Mouse (Mus musculus): Measurements from ENCODE around the gene Pwwp2a. TPM values are rescaled to one million over a fixed set of nuclear protein-coding genes. Genes with fewer than 3 reads are reported as not detected.

Pwwp2a gene
- total RNA-seq, 1 experiment from 2014 or later = 49.5 TPM

DNA sequence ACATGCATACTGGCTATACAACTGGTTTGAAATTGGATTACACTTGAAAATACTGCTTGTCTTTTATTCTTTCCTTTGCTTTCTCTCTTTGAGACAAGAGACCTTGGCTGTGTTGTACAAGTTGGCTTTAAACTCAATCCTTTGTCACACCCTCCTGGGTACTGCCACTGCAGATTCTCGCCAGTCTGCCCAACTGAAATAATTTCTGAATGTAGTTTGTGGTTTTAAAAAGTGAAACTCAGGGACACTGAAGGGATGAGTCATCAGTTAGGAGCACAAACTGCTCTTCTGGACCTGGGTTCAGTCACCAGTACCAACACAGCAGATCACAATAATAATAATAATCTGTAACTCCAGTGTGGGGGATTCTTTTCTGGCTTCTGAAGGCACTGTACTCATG lies 21.8 kb downstream of the Pwwp2a start:
- peak; percentile 43 to 62 for ATAC-seq (replicated peaks in 1 of 2; ENCODE audit: insufficient read depth in 1 of 2, low FRiP score in 2 of 2, low TSS enrichment in 1 of 2, low read depth in 1 of 2, poor library complexity in 2 of 2, severe bottlenecking in 2 of 2)

DNA sequence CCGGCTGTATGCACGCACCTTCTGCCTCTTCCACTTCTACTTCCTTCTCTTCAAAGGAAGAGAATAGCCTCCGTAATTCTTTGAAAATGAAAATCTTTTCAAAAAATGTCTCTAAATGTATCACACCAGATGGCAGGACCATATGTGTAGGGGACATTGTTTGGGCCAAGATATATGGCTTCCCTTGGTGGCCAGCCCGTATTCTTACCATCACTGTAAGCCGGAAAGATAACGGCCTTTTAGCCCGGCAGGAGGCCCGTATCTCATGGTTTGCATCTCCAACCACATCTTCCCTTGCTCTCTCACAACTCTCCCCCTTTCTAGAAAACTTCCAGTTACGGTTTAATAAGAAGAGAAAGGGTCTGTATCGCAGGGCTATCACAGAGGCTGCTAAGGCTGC lies 24.0 kb downstream of the Pwwp2a start:
- ATAC-seq (replicated peaks in 1 of 2; ENCODE audit: insufficient read depth in 1 of 2, low FRiP score in 2 of 2, low TSS enrichment in 1 of 2, low read depth in 1 of 2, poor library complexity in 2 of 2, severe bottlenecking in 2 of 2) = no peak

DNA sequence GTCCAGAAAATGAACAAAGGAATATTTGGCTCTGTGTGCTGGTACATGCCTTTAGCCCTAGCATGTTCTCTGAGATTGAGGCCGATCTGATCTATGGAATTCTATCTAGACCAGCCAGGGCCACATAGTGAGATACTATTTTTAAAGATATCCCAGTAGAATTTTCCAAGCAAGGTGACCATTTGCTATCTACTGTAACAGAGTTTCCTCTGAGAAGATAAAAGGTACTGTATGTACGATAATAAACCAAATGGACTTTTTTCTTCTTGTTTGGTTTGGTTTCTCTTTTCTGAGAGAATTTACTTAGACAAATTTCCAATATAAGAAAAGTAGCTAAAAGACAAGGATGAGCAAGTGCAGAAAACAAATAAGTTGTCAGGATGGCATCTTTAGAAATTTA lies 26.6 kb downstream of the Pwwp2a start:
- no peak for ATAC-seq (replicated peaks in 1 of 2; ENCODE audit: insufficient read depth in 1 of 2, low FRiP score in 2 of 2, low TSS enrichment in 1 of 2, low read depth in 1 of 2, poor library complexity in 2 of 2, severe bottlenecking in 2 of 2)

DNA sequence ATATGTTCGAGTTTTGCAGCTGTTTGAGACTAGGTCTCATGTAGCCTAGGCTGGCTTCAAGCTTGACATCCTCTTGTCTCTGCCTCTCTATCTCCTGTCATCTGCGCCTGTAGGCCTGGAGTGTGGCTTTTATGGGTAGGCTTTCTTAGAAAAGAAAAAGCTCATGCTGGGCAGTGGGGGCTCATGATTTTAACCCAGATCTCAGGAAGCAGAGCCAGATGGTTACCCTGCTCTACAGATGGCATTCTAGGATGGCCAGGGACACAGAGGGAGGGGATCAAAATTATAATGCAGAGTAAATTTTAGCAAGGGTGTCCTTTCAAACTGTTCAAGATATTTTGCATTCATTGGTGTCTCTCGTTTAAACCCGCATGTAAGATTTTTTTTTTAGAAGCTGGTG lies 30.4 kb downstream of the Pwwp2a start:
- ATAC-seq (replicated peaks in 1 of 2; ENCODE audit: insufficient read depth in 1 of 2, low FRiP score in 2 of 2, low TSS enrichment in 1 of 2, low read depth in 1 of 2, poor library complexity in 2 of 2, severe bottlenecking in 2 of 2) = no peak

DNA sequence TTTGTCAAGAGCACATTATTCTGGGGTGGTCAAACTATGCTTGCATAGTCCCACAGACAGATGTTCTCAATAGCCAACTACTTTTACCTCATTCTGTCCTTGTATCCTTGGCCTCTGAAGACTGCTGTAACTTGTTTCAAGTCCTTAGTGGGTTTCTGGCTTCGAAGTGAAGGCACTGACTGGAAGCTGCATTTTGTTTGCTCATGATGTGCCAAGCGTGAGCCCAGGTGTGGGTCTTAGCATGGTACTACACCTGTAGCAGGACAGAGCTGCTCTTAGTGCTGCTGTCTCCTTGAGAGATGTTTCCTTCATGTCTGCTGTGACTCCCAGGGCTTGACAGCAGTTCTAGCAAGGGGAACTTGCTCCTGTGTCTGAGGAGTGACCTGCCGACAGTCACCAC lies 41.6 kb downstream of the Pwwp2a start:
- ATAC-seq (replicated peaks in 1 of 2; ENCODE audit: insufficient read depth in 1 of 2, low FRiP score in 2 of 2, low TSS enrichment in 1 of 2, low read depth in 1 of 2, poor library complexity in 2 of 2, severe bottlenecking in 2 of 2) = no peak

DNA sequence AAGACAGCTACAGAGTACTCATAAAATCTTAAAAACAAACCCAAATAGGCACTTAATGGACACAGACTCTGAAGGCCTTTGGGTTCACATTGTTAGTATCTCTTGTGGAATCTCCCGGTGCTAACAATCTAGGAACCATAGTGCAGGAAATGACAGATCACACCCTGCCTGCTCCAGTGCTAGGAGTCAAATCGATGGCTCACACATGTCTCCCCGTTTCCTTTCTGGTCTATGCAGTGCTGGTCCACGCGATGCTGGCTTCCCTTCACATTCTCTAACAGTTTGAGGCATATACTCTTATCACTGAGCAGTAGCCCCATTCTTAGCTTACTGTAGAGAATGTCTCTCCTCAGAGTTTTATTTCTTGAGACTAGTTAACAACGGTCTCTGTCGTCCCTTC lies 46.0 kb downstream of the Pwwp2a start:
- ATAC-seq (replicated peaks in 1 of 2; ENCODE audit: insufficient read depth in 1 of 2, low FRiP score in 2 of 2, low TSS enrichment in 1 of 2, low read depth in 1 of 2, poor library complexity in 2 of 2, severe bottlenecking in 2 of 2) = peak; percentile 68 to 69

DNA sequence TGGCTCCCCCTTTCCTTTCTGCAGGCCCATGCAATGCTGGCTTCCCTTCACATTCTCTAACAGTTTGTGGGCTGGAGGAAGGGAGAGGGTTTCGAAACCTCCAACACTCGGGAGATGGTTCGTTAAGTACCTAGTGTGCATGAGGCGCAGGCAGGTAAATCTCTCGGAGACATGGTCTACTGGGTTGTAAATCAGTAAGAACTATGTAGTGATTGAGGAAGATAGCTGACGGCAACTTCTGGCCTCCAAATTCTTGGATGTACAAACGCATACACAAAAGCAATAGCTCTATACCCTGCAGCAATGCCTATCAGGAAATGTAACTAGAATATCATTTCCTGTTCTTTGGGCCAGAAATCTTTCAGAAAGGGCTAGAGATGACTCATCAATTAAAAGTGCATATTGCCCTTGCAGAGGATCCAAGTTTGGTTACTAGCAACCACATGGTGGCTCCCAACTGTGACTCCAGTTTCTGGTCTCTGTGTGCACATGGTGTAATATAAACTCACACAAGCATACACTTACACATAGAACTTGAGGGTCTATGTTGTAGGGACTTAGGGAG lies 47.0 kb downstream of the Pwwp2a start:
- ATAC-seq (replicated peaks in 1 of 2; ENCODE audit: insufficient read depth in 1 of 2, low FRiP score in 2 of 2, low TSS enrichment in 1 of 2, low read depth in 1 of 2, poor library complexity in 2 of 2, severe bottlenecking in 2 of 2) = peak; percentile 55 to 63

DNA sequence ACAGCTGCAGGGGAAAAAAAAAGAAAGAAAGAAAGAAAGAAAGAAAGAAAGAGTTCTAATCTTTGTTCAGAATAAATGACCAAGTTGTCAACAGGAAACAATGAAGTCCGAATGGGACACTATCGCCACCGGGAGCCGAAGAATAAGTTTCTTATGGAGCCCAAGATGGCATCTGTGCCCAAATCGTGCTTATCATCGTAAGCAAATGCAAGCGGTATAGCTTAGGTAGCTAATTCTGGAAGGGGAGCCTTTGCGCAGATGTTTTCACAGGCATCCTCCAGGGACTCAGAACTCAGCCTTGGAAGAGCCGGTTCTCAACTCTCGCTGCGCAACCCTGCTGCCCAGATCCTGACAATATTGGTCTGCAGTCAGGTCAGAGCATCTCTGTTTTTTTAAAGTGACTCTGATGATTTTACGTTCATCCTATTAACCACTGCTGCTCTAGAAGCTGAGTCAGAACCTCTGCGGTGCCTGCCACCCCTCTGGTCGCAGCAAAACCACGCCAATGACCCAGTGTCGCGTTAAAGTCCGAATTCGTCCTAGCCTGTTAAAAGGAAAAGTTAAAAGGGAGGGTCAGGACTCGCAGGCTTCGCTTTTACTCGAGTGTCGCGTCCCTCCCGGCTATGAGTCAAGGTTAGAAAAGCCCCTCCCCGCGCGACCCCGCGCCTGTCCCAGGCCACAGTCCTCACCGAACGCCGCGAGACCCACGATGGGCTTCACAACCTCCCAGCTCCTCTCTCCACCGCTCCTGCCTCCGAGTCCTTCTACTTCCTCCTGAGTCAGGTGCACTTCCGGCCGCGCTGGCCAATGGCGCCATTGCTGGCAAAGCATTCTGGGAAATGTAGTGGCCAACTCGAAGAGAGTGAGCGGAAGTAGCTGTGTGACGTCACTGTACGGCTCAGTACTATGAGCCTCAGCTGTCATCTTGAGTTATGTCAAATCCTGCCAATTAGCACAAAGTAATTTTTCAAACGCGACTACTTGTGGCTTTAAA lies 65.7 kb downstream of the Pwwp2a start, which contains the start of gene Ttc1:
Gene Ttc1, minus strand, starts transcription at position 776 of the 994 bp plus-strand sequence.
- peak; percentile 98 to 100 for ATAC-seq (replicated peaks in 1 of 2; ENCODE audit: insufficient read depth in 1 of 2, low FRiP score in 2 of 2, low TSS enrichment in 1 of 2, low read depth in 1 of 2, poor library complexity in 2 of 2, severe bottlenecking in 2 of 2)

DNA sequence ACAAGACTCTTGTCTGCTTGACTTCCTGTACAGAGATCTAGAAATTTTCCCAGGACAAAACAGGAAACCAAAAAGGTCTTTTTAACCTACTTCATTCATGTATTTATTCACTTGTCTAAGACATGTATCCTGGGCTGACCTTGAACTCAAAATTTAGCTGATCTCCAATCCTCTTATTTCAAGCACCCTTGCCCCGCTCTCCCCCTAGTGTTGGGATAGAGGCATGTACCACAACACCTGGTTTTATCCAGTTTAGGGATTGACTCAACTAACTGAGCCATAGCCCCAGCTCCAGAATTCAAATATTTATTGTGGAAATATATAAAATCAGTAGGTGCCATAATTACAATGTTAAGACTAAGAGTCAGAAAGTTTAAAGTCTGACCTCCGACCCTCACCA lies 69.7 kb downstream of the Pwwp2a start:
- ATAC-seq (replicated peaks in 1 of 2; ENCODE audit: insufficient read depth in 1 of 2, low FRiP score in 2 of 2, low TSS enrichment in 1 of 2, low read depth in 1 of 2, poor library complexity in 2 of 2, severe bottlenecking in 2 of 2) = no peak

DNA sequence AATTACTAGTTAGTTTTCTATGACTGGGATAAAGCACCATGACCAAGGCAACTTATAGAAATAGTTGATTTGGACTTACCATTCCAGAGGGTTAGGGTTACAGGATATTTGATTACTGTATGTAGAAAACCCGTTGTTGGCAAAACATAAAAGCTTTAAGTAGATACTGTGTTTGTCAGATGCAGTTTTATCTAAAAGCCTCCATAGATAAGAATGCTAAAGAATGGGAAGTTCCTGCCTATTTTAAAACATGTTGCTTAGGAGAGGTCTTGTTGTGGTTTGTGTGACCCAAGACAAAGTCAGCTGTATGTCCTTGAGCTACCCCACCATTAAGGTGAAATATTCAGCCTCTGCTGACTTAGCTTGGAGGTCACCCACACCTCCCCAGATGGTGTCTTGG lies 72.8 kb downstream of the Pwwp2a start:
- no peak for ATAC-seq (replicated peaks in 1 of 2; ENCODE audit: insufficient read depth in 1 of 2, low FRiP score in 2 of 2, low TSS enrichment in 1 of 2, low read depth in 1 of 2, poor library complexity in 2 of 2, severe bottlenecking in 2 of 2)

DNA sequence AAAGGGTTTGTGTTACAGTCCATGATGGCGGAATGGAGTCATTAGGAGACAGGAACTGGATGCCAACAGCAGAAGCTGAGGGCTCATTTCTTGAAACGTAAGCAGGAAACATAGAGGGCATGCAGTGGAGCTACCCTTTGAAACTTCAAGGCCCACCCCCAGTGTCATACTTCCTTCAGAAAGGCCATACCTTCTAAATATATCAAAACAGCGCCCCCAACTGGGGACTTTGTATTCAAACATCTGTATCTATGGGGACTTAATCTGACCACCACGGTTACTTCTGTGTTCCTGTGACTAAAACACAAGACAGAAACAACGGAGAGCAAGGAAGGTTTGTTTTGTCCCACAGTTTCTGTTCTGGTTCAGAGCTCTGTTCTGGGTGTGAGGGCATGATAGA lies 73.6 kb downstream of the Pwwp2a start:
- peak in 1 of 2 experiments; percentile 17; a peak in 1 of 4 replicates for ATAC-seq (replicated peaks in 1 of 2; ENCODE audit: insufficient read depth in 1 of 2, low FRiP score in 2 of 2, low TSS enrichment in 1 of 2, low read depth in 1 of 2, poor library complexity in 2 of 2, severe bottlenecking in 2 of 2)

DNA sequence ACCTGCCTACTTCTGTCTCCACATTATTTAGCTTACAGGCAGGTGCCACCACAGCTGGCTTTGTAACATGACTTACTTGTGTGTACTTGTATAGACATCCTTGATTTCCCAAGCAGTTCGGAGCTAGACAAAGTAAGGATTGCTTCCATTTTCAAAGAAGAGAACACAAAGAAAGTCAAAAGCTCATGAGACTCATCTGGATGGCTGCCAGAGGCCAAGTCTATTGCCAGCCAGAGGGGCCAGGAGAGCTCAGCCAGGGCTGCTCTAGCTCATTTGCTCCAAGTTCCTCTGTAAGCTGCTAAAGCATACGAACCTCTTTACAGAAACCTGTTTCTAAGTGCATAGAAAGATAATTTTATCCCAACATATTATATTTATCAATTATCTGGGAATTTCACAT lies 76.6 kb downstream of the Pwwp2a start:
- no peak for ATAC-seq (replicated peaks in 1 of 2; ENCODE audit: insufficient read depth in 1 of 2, low FRiP score in 2 of 2, low TSS enrichment in 1 of 2, low read depth in 1 of 2, poor library complexity in 2 of 2, severe bottlenecking in 2 of 2)

DNA sequence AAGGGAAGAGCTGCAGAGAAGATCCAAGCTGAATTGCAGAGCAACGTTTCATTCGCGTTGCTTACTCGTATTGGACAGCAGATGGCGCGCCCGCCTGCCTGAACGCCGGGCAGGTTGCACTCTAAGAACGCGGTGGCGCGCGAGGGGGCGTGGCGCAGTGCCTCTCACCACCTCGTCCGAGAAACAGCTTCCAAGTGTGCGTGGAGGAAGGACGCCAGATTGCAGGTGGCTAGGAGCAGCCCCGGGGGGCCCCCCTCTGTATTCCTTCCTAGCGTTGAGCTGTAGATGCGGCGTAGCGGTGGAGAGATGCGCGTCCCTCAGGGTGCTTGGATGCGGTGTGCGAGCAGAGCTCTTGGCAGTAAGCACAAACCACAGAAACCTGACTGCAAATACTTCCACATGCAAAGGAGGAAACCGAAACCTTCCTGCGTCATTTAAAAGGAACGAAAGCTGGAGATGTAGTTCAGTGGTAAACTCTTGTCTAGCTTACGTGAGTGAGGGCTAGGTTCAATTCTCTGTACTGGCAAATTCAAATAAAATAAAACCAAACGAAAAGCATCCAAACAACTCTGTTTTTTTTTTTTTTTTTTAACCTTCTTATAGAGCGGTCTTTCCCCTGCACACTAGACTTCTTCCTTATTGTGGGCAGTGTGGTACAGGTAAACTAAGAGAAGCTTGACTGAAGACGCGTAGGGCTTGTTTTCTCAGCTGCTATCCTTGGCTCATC lies 85.3 kb downstream of the Pwwp2a start:
- ATAC-seq (replicated peaks in 1 of 2; ENCODE audit: insufficient read depth in 1 of 2, low FRiP score in 2 of 2, low TSS enrichment in 1 of 2, low read depth in 1 of 2, poor library complexity in 2 of 2, severe bottlenecking in 2 of 2) = peak; percentile 92 to 95

DNA sequence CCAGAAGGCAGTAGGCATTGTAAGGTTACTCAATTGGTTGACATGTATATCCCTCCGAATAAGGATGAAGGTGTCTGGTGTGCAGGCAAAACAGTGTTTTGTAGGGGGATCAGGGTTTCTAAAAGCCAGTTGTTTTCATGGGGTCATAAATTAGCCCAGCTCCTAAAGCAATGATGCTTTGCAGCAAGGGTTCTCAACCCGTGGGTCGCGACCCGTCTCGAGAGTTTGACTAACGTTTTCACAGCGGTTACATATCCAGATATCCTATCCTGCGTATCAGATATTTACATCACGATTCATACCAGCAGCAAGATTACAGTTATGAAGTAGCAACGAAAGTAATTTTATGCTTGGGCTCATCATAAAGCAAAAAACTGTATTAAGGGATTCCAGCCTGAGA lies 86.0 kb downstream of the Pwwp2a start:
- no peak for ATAC-seq (replicated peaks in 1 of 2; ENCODE audit: insufficient read depth in 1 of 2, low FRiP score in 2 of 2, low TSS enrichment in 1 of 2, low read depth in 1 of 2, poor library complexity in 2 of 2, severe bottlenecking in 2 of 2)

DNA sequence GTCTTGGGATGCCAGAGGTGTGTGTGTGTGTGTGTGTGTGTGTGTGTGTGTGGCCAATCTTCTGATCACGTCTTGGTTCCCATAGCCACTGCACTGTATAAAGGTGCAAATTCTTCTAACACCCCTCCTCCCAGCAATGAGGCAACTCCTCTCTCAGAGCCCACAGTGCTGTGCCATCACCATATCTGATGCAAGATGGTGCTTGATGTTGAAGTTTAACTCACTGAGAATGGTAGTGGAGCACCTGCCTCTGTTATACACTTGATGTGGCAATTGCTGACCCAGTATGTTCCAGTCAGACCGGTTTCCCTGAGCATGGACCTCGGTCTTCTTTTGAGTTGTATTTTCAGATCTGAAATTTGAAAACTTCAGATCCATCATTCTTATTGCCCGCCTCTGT lies 88.3 kb downstream of the Pwwp2a start:
- ATAC-seq (replicated peaks in 1 of 2; ENCODE audit: insufficient read depth in 1 of 2, low FRiP score in 2 of 2, low TSS enrichment in 1 of 2, low read depth in 1 of 2, poor library complexity in 2 of 2, severe bottlenecking in 2 of 2) = no peak

All from hematopoietic stem cell, adult 5-6 weeks (primary cell).